Mouse (Mus musculus) neural tube, embryonic 11.5 days (tissue): ENCODE data around the gene Glipr1. TPM values are rescaled to one million over a fixed set of nuclear protein-coding genes. Genes with fewer than 3 reads are reported as not detected.

Experiments
- ATAC-seq: fragments of 200-750 bp; cut with Nextera tagmentation; 2 replicates; pipeline ENCODE4 v1.8.0; 2017; ENCODE audit warnings: moderate number of reproducible peaks, mild to moderate bottlenecking, moderate TSS enrichment, moderate library complexity; ENCODE audit not compliant: insufficient read depth, low FRiP score, low TSS enrichment
- DNase-seq: peaks from one replicate; pipeline ENCODE4 v3.0.0-alpha.2; 2015; ENCODE audit warnings: low spot score
- H3K27ac ChIP-seq: fragments of 300-500 bp; sonication (generic); 2 replicates; pipeline ENCODE4 v1.5.1; 2014; ENCODE audit warnings: low read depth, mild to moderate bottlenecking, low read length
- H3K27me3 ChIP-seq: fragments of 300-500 bp; sonication (generic); 2 replicates; pipeline ENCODE4 v1.6.1; 2014; ENCODE audit warnings: mild to moderate bottlenecking, low read length, mixed read lengths; ENCODE audit not compliant: control insufficient read depth, insufficient read depth
- H3K36me3 ChIP-seq: fragments of 300-500 bp; sonication (generic); 2 replicates; pipeline ENCODE4 v1.6.1; 2014; ENCODE audit warnings: mild to moderate bottlenecking, low read length, moderate library complexity, mixed read lengths; ENCODE audit not compliant: control insufficient read depth, insufficient read depth
- H3K4me1 ChIP-seq: fragments of 300-500 bp; sonication (generic); 2 replicates; pipeline ENCODE4 v1.6.1; 2014; ENCODE audit warnings: low read length, mixed read lengths; ENCODE audit not compliant: control insufficient read depth, insufficient read depth
- H3K4me2 ChIP-seq: fragments of 300-500 bp; sonication (generic); 2 replicates; pipeline ENCODE4 v1.6.1; 2014; ENCODE audit warnings: low read depth, mild to moderate bottlenecking, moderate library complexity
- H3K4me3 ChIP-seq: fragments of 300-500 bp; sonication (generic); 2 replicates; pipeline ENCODE4 v1.5.1; 2014; ENCODE audit warnings: low read depth, low read length
- H3K9ac ChIP-seq: fragments of 300-500 bp; sonication (generic); 2 replicates; pipeline ENCODE4 v1.6.1; 2014; ENCODE audit warnings: mild to moderate bottlenecking, low read length
- H3K9me3 ChIP-seq: fragments of 300-500 bp; sonication (generic); 2 replicates; pipeline ENCODE4 v1.6.1; 2016; ENCODE audit warnings: low read length; ENCODE audit not compliant: control insufficient read depth
- WGBS: fragments of 180-500 bp; shearing (Covaris S2); extraction: QIAGEN DNeasy Blood & Tissue Kit; methylation state at CpG from one replicate; pipeline ENCODE4 v1.1.7; 2014; 5-methylcytosine and 5-hydroxymethylcytosine counted together
- polyA plus RNA-seq: library from polyadenylated mRNA; unstranded; fragments of >200 nt; fragmentation: Nextera tagmentation; extraction: Ambion mirVana; gene quantifications from 2 replicates; pipeline ENCODE4 v1.2.1, GENCODE M21; 2014

Gene Glipr1
- polyA plus RNA-seq, 1 experiment from 2014 or later: 1.3 TPM

DNA sequence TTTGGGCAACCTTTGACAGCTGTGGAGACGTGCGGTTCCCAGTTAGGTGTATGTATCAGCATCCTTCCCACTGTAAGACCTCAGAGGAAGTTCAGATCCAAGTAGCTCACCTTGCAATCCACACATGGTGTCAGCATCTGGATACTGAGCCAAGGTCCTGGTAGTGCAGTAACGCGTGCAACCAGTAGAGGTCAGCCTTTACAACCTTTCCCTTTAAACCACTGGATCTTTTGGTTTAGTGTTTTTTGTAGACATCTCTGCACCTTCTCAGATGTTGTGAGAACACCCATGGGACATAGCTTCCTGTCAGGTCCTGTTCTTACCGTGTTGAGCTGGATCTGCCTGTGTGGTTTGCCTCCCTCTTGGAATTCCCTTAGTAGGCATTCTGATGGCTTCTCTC is 24.8 kb downstream of the Glipr1 start:
- ATAC-seq: no peak
- no peak overlapping the region for H3K4me3 ChIP-seq
- H3K36me3 ChIP-seq: no peaks in the 10 kb centered on the region; the same call in 1 of the 2 replicates
- H3K27ac ChIP-seq: no peak overlapping the region
- 48% methylated on average over 5 of the region's 5 CpGs for WGBS
- peak; percentile 71 for DNase-seq
- peaks cover 8% of the 10 kb centered on the region; the same call in 1 of the 2 replicates for H3K4me1 ChIP-seq
- no peaks in the 10 kb centered on the region for H3K27me3 ChIP-seq
- no peak overlapping the region for H3K9ac ChIP-seq
- H3K9me3 ChIP-seq: no peaks in the 10 kb centered on the region
- H3K4me2 ChIP-seq: no peak overlapping the region

DNA sequence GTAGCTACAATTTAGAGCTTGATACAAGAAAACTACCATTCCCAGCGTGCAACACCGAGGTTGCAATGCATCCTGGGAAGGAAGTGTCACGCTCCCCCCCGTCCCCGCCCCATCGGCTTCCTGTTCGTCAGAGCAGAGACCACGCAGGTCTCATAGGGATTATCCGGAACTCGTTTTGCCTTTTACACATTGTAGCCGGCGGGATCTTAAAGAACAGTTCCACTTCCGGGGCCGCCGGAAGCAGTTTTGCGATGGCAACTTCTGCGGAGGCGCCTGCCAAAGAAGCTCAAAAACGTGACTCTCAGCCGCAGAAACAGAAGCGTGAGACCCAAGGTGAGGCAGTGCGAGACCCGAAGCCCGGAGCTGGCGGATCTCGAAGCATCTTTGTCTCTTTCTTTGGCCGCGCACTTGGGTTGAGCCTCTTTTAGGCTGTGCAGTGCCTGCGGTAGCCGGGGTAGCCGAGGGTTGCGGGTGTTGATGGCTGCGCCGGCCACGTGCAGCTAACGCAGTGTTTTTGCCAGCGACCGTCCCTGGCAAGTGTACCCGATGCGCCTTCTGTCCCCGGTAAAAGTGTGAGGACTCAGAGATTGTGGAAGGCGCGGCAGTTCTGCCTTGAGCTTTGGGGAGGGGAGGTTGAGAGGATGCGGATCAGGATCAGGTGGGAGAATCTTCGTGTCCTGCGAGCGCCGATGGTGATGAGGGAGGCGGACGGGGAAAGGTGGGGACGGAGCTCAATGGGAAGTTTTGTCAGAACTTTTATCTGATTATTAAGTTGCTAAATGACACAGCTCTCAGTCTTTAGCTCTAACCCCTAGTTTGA is 29.7 kb downstream of the Glipr1 start, which contains the start of gene Krr1:
TSS of gene Krr1 (plus strand) at position 123 of the 820 bp plus-strand sequence.
- Histone ChIP-seq H3K36me3 (no peaks in the 10 kb centered on the region), H3K27me3 (no peaks in the 10 kb centered on the region), H3K9ac (peak within 1 kb of the TSS; percentile 59), H3K4me2 (peak within 1 kb of the TSS; percentile 64), H3K9me3 (no peaks in the 10 kb centered on the region), H3K4me1 (peaks cover 8% of the 10 kb centered on the region; the same call in 1 of the 2 replicates), H3K4me3 (peak within 1 kb of the TSS; percentile 76), H3K27ac (no peak within 1 kb of the TSS; the same call in 1 of the 2 replicates)
- ATAC-seq: peak; percentile 96
- DNase-seq: peak; percentile 95
- under 1% methylated on average over 51 of the region's 51 CpGs for WGBS

DNA sequence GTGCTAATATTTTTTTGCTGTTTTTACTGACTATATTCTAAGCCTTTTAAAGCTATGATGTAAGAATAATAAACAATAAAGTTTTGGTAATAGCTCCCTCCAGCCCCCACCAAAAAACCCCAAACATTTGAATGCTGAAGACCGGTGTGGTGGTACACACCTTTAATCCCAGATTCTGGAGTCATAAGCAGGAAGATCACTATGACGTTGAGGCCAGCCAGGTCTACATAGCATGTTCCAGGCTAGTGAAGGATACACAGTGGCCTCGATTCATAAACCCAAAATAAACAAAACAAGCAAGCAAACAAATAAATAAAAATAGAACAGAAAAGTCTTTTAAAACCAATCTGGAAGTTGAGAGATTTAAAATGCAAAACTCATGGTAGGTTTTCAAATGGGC is 30.5 kb downstream of the Glipr1 start:
- H3K27me3 ChIP-seq: no peaks in the 10 kb centered on the region
- H3K9me3 ChIP-seq: no peaks in the 10 kb centered on the region
- no peaks in the 10 kb centered on the region for H3K36me3 ChIP-seq
- ATAC-seq (peak; percentile 31; the same call in 1 of the 2 replicates), DNase-seq (no peak)
- no peak overlapping the region for H3K4me2 ChIP-seq
- WGBS: 81% methylated on average over 3 of the region's 3 CpGs
- no peak overlapping the region for H3K4me3 ChIP-seq
- no peak overlapping the region for H3K9ac ChIP-seq
- peaks cover 8% of the 10 kb centered on the region; the same call in 1 of the 2 replicates for H3K4me1 ChIP-seq
- no peak overlapping the region for H3K27ac ChIP-seq

DNA sequence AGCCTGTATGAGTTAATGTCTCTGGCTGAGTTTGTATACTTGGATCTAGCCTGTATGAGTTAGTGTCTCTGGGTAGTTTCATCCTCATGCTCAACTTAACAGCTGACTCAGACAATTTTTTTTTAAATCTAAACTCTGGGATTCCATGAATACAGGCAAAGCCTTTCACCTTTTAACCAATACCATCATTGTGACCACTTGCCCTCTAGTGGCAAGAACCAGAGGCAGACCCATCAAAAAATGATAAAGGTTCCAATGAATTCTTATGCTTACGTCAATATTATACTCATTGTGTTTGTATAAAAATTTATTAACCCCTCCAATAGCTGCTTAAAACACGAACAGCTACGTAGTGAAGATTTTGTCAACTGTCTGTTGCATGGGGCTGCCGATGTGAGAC is 36.0 kb downstream of the Glipr1 start:
- no peak for ATAC-seq
- no peak overlapping the region for H3K27ac ChIP-seq
- no peaks in the 10 kb centered on the region for H3K4me1 ChIP-seq
- DNase-seq: no peak
- no peak overlapping the region for H3K4me2 ChIP-seq
- H3K36me3 ChIP-seq: no peaks in the 10 kb centered on the region
- no peaks in the 10 kb centered on the region for H3K9me3 ChIP-seq
- whole genome bisulfite sequencing: 65% methylated on average over 4 of the region's 4 CpGs
- no peak overlapping the region for H3K9ac ChIP-seq
- H3K4me3 ChIP-seq: no peak overlapping the region
- H3K27me3 ChIP-seq: no peaks in the 10 kb centered on the region

DNA sequence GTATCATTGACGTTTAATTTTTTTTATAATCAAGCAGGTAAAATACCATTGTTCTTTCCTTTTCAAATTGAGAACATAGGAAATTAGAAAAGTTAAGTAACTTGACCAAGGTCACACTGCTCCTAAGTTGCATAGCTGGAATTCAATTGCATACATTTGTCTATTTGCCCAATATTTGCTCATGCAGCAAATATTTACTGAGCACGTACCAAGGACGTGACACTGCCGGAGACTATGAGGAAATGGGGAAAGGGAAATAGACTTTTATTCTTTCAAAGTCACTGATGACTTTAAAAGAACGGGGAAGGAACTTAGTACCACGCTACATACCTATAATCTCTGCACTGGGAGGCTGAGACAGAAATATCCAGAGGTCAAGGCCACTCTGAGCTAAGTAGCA is 42.0 kb downstream of the Glipr1 start:
- Histone ChIP-seq H3K27me3 (no peaks in the 10 kb centered on the region), H3K4me2 (no peak overlapping the region), H3K4me1 (no peaks in the 10 kb centered on the region), H3K9ac (no peak overlapping the region), H3K4me3 (no peak overlapping the region), H3K36me3 (no peaks in the 10 kb centered on the region), H3K27ac (no peak overlapping the region), H3K9me3 (no peaks in the 10 kb centered on the region)
- DNase-seq: no peak
- ATAC-seq: no peak
- 85% methylated on average over 6 of the region's 6 CpGs for WGBS

DNA sequence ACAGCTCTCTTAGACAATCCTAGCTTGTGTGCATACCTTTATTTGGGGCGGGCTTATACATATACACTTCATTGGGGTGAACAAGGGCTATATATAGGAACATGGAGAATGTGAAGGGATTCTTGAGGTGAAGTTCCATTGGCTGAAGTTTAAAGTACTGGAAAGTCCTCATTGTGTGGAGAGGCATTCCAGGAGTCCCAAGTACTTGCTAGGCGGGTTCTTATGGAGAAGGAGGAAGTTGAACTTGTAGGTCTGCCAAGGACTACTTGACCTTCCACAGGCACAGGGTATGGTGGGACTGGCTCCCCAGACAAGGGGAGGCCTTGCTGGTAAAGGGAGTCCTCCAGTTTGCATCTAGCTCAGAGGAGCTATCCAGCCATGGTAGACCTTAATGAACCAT is 43.1 kb downstream of the Glipr1 start:
- no peak overlapping the region for H3K4me3 ChIP-seq
- H3K9me3 ChIP-seq: no peaks in the 10 kb centered on the region
- WGBS: 88% methylated on average over 2 of the region's 2 CpGs
- DNase-seq (no peak), ATAC-seq (no peak)
- H3K9ac ChIP-seq: no peak overlapping the region
- no peak overlapping the region for H3K27ac ChIP-seq
- no peak overlapping the region for H3K4me2 ChIP-seq
- no peaks in the 10 kb centered on the region for H3K4me1 ChIP-seq
- no peaks in the 10 kb centered on the region for H3K36me3 ChIP-seq
- no peaks in the 10 kb centered on the region for H3K27me3 ChIP-seq

DNA sequence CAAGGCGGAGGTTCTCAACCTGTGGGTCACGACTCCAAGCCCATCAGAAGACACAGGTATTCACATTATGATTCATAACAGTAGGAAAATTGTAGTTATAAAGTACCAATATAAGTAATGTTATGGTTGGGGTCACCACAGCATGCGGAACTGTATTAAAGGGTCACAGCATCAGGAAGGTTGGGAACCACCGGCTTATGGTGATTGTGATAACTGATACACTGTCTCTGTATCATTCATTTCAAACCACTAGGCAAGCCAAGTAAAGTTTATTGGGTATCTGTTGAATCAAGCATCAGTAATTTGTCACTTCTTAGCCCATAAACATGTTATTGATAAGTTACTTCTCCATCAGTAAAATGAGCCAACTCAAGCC is 44.4 kb downstream of the Glipr1 start:
- H3K9me3 ChIP-seq: no peaks in the 10 kb centered on the region
- H3K4me1 ChIP-seq: no peaks in the 10 kb centered on the region
- no peaks in the 10 kb centered on the region for H3K27me3 ChIP-seq
- ATAC-seq (0 out of 2 replicates have a peak, but pooled peaks have one; percentile 10), DNase-seq (no peak)
- H3K4me2 ChIP-seq: no peak overlapping the region
- no peak overlapping the region for H3K9ac ChIP-seq
- H3K27ac ChIP-seq: no peak overlapping the region
- no peaks in the 10 kb centered on the region for H3K36me3 ChIP-seq
- no peak overlapping the region for H3K4me3 ChIP-seq
- 41% methylated on average over 4 of the region's 4 CpGs for WGBS

DNA sequence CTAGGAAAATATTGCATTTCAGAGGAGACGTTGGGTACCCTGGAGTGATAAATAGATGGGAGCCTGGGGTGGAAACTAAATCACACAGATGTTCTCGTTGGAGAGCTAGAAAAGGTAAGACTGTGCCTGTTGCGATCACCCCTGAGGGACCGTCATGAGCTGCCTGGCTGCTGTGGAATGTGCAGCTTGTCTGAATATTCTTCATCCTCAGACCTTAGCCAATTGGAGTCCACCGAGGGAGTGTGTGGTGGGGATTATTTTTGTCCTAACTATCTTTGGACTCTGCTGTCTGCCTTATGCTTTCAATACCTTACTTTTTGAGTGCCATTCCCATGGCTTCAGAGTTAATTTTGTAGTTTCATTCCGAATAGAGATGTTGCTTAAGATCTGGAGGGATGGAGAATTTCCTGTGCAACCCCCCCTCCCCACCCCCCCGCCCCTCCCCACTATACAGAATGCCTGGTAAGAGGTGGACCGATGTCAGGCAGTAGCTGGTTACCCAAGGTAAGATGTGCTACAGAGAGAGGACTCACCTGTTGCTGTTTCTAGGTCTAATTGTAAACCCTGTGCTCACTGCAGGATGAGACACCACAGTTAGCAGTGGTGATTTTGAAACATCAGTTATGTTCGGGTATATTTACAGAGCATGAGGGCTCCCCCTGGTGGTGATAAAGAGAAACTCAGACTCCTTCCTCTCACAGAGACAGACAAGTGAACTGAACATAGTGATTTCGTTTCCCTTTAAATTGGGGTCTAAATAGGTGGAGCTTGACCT is 45.0 kb downstream of the Glipr1 start:
- Histone ChIP-seq H3K4me2 (no peak overlapping the region), H3K9me3 (no peaks in the 10 kb centered on the region), H3K9ac (no peak overlapping the region), H3K4me3 (no peak overlapping the region), H3K27ac (no peak overlapping the region), H3K36me3 (no peaks in the 10 kb centered on the region), H3K27me3 (no peaks in the 10 kb centered on the region), H3K4me1 (no peaks in the 10 kb centered on the region)
- DNase-seq: peak; percentile 53
- ATAC-seq: peak; percentile 68; the same call in 1 of the 2 replicates
- 59% methylated on average over 10 of the region's 10 CpGs for WGBS
